Comparison of ENCODE assay signal across 23 mouse cellular contexts in genomic region chr11:88861060-88861459, GRCm38 (mm10). TPM values are rescaled to one million over a fixed set of nuclear protein-coding genes. Genes with fewer than 3 reads are reported as not detected.
DNase-seq lines count a peak whose midpoint lies in the region; ATAC-seq lines count a peak whose summit lies in the region.
"Had no signal": no experiment of that assay in that cellular context is flagged by ENCODE, and none has a peak within 500 bp of the region (broad histone marks: within the 10 kb centered on the region; RNA-seq: fewer than 3 reads in every experiment).

No protein-coding gene starts in this region.

- peak overlapping the region; percentile 25; the same call in 1 of the 2 replicates for H3K9ac ChIP-seq in heart, embryonic 14.5 days (ENCODE audit: low read length)
- H3K9ac ChIP-seq in lung, embryonic 15.5 days = no peak overlapping the region
- H3K9ac ChIP-seq: embryonic facial prominence, embryonic 13.5 days; forebrain, embryonic 13.5 days; hindbrain, embryonic 15.5 days; kidney, embryonic 15.5 days; limb, embryonic 13.5 days; liver, embryonic 12.5 days; midbrain, embryonic 15.5 days; neural tube, embryonic 12.5 days had no signal

- H3K27ac ChIP-seq in heart, embryonic 14.5 days (replicated peaks in 1 of 2; ENCODE audit: control insufficient read depth in 1 of 2, insufficient read depth in 1 of 2, low read depth in 2 of 2, low read length in 2 of 2) = no peak overlapping the region
- no peak overlapping the region for H3K27ac ChIP-seq in lung, embryonic 15.5 days
- H3K27ac ChIP-seq in limb, embryonic 10.5 days = no peak overlapping the region
- H3K27ac ChIP-seq: embryonic facial prominence, embryonic 13.5 days; forebrain, embryonic 13.5 days; hindbrain, embryonic 15.5 days; kidney, embryonic 15.5 days; limb, embryonic 13.5 days; liver, embryonic 12.5 days; midbrain, embryonic 15.5 days; neural tube, embryonic 12.5 days had no signal

- H3K9me3 ChIP-seq in heart, embryonic 14.5 days (ENCODE audit: control insufficient read depth, low read length) = no peaks in the 10 kb centered on the region
- H3K9me3 ChIP-seq in lung, embryonic 15.5 days = no peaks in the 10 kb centered on the region
- no peaks in the 10 kb centered on the region for H3K9me3 ChIP-seq in limb, embryonic 10.5 days (replicated peaks)
- H3K9me3 ChIP-seq: embryonic facial prominence, embryonic 13.5 days; forebrain, embryonic 13.5 days; hindbrain, embryonic 15.5 days; kidney, embryonic 15.5 days; limb, embryonic 13.5 days; liver, embryonic 12.5 days; midbrain, embryonic 15.5 days; neural tube, embryonic 12.5 days had no signal

- no peak for ATAC-seq in heart, embryonic 14.5 days (ENCODE audit: insufficient number of reproducible peaks, insufficient read depth, low FRiP score, low read depth)
- ATAC-seq in lung, embryonic 15.5 days (ENCODE audit: borderline replicate concordance, extremely low read depth, low FRiP score, low TSS enrichment) = no peak
- no peak for ATAC-seq in megakaryocyte-erythroid progenitor cell, adult 5-6 weeks (replicated peaks; ENCODE audit: low FRiP score, low TSS enrichment, poor library complexity, severe bottlenecking)
- ATAC-seq: activated CD4-positive, CD25-positive, alpha-beta regulatory T cell, adult 4 months; forebrain, embryonic 13.5 days; liver, embryonic 12.5 days; midbrain, embryonic 15.5 days had no signal

- peaks cover 23 to 49% of the 10 kb centered on the region in 2 experiments for H3K4me1 ChIP-seq in heart, embryonic 14.5 days (ENCODE audit: control insufficient read depth in 2 of 2, insufficient read depth in 2 of 2, low read length in 2 of 2)
- peaks cover 41% of the 10 kb centered on the region for H3K4me1 ChIP-seq in lung, embryonic 15.5 days
- peaks cover 51% of the 10 kb centered on the region for H3K4me1 ChIP-seq in limb, embryonic 10.5 days

- 21% methylated on average over 3 of the region's 3 CpGs for WGBS in heart, embryonic 14.5 days
- 42% methylated on average over 3 of the region's 3 CpGs for WGBS in lung, embryonic 15.5 days
- 62% methylated on average over 3 of the region's 3 CpGs for WGBS in limb, embryonic 10.5 days

- H3K4me3 ChIP-seq in heart, embryonic 14.5 days (ENCODE audit: control insufficient read depth in 1 of 2, insufficient read depth in 1 of 2, low read depth in 1 of 2, low read length in 2 of 2) = no peak overlapping the region
- H3K4me3 ChIP-seq in lung, embryonic 15.5 days = no peak overlapping the region
- no peak overlapping the region for H3K4me3 ChIP-seq in limb, embryonic 10.5 days
- H3K4me3 ChIP-seq: embryonic facial prominence, embryonic 13.5 days; erythroblast, embryonic 14.5 days; forebrain, embryonic 13.5 days; hindbrain, embryonic 15.5 days; kidney, embryonic 15.5 days; limb, embryonic 13.5 days; liver, embryonic 12.5 days; midbrain, embryonic 15.5 days; neural tube, embryonic 12.5 days had no signal

- peak overlapping the region; percentile 37 for H3K4me2 ChIP-seq in heart, embryonic 14.5 days (ENCODE audit: low read length)
- peak overlapping the region; percentile 0; the same call in 1 of the 2 replicates for H3K4me2 ChIP-seq in lung, embryonic 15.5 days
- H3K4me2 ChIP-seq: embryonic facial prominence, embryonic 13.5 days; forebrain, embryonic 13.5 days; hindbrain, embryonic 15.5 days; kidney, embryonic 15.5 days; limb, embryonic 13.5 days; liver, embryonic 12.5 days; midbrain, embryonic 15.5 days; neural tube, embryonic 12.5 days had no signal

- no peaks in the 10 kb centered on the region for H3K36me3 ChIP-seq in heart, embryonic 14.5 days (ENCODE audit: control insufficient read depth, insufficient read depth, low read length)
- no peaks in the 10 kb centered on the region for H3K36me3 ChIP-seq in lung, embryonic 15.5 days
- H3K36me3 ChIP-seq in limb, embryonic 10.5 days = no peaks in the 10 kb centered on the region
- H3K36me3 ChIP-seq: embryonic facial prominence, embryonic 13.5 days; hindbrain, embryonic 15.5 days; kidney, embryonic 15.5 days; limb, embryonic 13.5 days; midbrain, embryonic 15.5 days; neural tube, embryonic 12.5 days had no signal

- DNase-seq in heart, adult 9 months (ENCODE audit: low spot score in 2 of 2) = no peak
- DNase-seq in lung, postnatal 14 days = no peak
- DNase-seq in lung, postnatal 25 days (ENCODE audit: low spot score) = peak; percentile 18
- no peak for DNase-seq in limb, embryonic 10.5 days (ENCODE audit: low spot score)
- DNase-seq: adrenal gland, adult 8-10 months; B cell, adult 2 months; kidney, adult 11 months; kidney, postnatal 36 days; layer of hippocampus, postnatal 36 days; right cerebral cortex, postnatal 14 days had no signal

- no peaks in the 10 kb centered on the region for H3K27me3 ChIP-seq in heart, embryonic 14.5 days (ENCODE audit: control insufficient read depth, insufficient read depth, low read length)
- no peaks in the 10 kb centered on the region for H3K27me3 ChIP-seq in lung, embryonic 15.5 days
- H3K27me3 ChIP-seq in limb, embryonic 10.5 days (ENCODE audit: low read depth, poor library complexity, severe bottlenecking) = peaks cover 16% of the 10 kb centered on the region
- H3K27me3 ChIP-seq: hindbrain, embryonic 15.5 days; kidney, embryonic 15.5 days; midbrain, embryonic 15.5 days; neural tube, embryonic 12.5 days had no signal

RNA-seq across cellular contexts. Expression of gene Akap1, which starts 3.3 kb away (rescaled TPM):
- polyA plus RNA-seq in heart, embryonic 14.5 days (2014; fragmentation: Nextera tagmentation; extraction: Ambion mirVana) = 40.5 and 42.0 TPM in 2 replicates
- 18.3 and 18.8 TPM in 2 replicates for polyA plus RNA-seq in lung, embryonic 15.5 days (2015; fragmentation: Nextera tagmentation; extraction: Ambion mirVana)
- 23.5 and 24.4 TPM in 2 replicates for total RNA-seq in megakaryocyte-erythroid progenitor cell, adult 5-6 weeks (2014; fragmentation: Nextera tagmentation)
- 36.7 and 37.4 TPM in 2 replicates for total RNA-seq in megakaryocyte-erythroid progenitor cell, adult 5-6 weeks (2017)
- polyA plus RNA-seq in limb, embryonic 10.5 days (2016; fragmentation: Nextera tagmentation; extraction: Ambion mirVana) = 16.8 and 17.4 TPM in 2 replicates
